Mouse (Mus musculus) kidney, postnatal 14 days (tissue): ENCODE results near the gene Fcho1.
"Not testable (repeated sequence)": the region's sequence is repeated elsewhere in the genome, so short reads cannot be mapped to it uniquely, and the experiment has no call there.

Experiments
- DNase-seq: peaks from one replicate; pipeline ENCODE4 v3.0.0; 2022; ENCODE audit warnings: mixed read lengths

Gene Fcho1

DNA sequence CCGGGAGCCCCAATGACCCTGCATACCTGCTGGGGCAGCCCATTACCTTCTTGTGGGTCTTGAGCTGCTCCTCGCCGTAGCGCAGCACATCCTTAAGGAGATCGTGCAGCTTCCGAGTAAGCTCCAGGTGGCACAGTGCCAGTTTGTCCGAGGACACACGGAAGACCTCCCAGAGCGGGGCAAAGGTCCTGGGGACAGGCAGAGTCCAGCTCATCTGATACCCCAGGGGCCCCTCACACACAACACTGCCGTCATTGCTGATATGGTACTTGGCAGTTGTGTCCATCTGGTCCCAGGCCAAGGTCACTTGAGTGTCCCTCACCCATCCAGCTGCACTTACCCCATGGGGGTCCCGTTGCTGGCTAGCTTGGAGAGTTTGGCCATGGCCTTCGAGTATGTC lies 8.4 kb downstream of the Fcho1 start:
- no peak for DNase-seq

DNA sequence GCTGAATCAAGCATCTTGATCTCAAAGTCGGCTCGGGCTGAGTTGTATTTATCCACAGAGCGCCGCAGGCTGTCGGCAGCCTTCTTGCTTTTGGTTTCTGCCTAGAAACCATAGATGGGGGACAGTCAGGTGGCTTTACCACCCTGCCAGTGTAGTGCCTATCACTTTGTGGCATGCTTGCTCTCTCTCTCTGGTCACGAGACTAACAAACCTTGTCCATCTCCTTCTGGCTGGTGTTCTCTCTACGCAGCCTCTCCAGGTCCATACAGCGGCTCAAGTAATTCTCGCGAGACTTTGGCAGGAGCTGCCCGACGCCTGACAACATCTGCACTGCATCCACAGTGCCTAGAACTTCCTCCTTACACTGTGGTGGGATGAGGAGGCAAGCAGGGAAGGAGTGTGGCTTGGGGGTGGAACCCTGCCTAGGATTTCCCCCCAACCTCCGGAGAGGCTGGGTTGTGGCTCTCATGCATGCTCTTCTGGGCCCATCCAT lies 8.9 kb downstream of the Fcho1 start:
- DNase-seq = no peak

DNA sequence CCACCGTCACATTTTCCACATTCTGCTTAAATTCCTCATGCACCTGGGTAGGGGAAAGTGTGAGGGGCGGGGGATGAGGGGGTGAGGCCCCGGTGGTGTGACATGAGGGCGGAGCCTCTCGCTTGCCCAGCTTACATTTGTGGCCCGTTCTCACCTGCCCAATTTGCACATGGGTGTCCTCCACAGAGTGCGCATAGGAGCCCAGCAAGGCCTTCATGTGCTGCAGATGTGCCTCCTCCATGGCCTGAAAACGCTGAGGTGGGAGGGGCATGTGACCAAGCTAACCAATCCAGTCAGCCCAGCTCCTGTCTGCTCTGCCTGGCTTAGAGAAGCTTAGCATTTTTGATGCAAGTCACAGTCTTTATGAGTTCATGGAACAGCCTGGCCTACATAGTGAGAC lies 10.0 kb downstream of the Fcho1 start:
- no peak for DNase-seq

DNA sequence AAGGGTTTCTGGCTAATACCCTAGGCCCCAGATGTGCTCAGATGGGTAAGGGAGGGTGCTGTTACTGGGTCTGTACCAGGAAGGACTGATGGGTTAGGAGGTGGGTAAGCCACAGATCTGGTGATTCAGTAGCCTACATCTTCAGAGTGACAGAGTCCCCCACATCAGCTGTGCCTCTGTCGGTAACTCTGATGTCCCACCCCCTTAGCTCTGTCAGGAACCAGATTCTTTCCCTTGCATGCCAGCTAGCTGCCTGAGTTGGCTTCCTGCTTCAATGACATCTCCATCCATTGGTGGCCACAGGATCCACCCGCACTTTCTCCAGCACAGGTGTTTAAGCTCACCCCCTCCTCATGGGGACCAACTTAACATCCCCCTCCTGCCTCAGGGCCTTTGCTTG lies 13.9 kb downstream of the Fcho1 start:
- no peak for DNase-seq

DNA sequence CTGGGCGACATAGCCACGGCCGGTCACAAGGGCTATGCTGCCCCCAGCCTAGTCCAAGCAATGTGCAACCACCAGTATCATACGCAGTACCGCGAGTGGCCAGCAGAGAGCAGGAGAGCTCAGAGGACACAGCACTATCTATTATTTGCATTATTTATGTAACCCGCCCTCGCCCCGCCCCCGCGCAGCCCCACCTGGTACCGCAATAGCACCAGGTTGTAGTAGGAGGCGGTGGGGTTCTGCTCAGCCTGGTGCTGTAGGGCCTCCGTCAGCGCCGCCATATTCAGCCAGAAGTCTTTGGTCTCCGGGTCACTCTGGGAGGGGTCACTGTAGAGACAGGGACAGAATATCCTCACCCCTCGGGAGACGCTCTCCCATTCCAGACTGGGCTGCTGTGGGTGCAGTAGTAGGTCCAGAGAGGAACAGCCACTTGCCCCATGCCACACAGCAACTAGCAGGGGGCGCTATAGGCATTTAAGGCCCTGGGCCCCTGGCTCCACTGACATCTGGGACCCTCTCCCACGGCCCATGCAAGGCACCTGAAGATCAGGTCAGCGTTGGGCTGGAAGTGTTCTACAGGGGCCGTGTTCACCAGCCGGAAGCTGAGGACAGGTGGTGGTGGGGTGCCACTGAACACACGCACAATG lies 15.6 kb downstream of the Fcho1 start:
- peak; percentile 85 for DNase-seq

DNA sequence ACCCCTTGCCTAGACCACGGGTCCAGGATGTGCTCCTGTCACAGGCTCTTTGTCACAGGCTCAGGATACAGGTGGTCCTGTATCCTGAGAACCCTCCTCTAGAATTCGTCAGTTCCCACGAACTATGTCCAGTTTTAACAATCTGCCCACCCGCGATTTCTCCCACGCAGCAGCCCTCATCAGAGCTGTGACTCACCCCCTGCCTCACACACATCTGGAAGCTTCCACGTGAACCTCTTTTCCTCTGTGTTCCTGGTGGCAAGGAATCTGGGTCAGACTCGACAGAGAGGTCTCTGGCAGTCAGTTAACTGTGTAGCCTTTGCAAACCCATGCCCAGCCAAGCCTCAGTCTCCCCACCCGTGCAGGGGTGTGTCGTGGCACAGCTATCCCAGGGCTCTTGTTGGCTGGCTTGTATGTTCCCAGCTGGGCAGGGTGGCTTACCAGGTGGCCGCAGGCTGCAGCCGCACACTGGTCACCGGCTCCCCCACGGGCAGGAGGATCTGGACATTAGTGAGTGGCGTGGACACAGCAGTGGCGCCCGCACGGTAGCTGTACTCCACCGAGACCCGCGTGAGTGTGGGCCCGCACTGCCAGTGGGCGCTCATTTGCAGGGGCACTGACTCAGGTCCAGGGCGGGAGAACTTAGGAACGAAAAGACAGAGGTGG lies 16.2 kb downstream of the Fcho1 start:
- no peak for DNase-seq

DNA sequence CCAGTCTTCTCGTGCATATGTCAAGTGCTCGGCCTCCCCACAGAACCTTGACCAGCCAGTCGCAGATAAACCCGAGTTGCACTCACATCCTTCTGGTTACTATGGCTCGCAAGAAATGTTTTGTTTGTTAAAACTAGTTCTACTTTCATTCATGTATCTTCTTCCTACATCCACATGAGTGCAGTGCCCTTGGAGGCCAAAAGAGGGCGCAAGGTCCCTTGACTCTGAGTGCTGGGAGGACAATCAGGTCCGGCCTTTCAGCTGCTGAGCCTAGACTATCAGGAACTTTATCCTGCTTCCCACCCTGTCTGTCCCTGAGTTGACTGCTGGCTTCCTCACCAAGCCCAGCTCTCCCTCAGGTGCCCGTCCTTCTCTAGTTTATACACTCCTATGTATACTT lies 17.6 kb downstream of the Fcho1 start:
- peak; percentile 41 for DNase-seq

DNA sequence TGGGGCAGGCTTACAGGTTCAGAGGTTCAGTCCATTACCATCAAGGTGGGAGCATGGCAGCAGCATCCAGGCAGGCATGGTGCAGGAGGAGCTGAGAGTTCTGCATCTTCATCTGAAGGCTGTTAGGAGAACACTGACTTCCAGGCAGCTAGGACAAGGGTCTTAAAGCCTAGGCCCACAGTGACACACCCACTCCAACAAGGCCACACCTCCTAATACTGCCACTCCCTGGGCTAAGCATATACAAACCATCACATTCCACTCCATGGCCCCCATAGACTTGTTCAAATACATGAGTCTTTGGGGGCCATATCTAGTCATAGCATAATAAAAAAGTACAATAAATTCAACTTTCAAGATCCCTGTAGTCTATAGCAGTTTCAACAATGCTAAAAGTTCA lies 22.1 kb downstream of the Fcho1 start:
- not testable (repeated sequence) for DNase-seq

DNA sequence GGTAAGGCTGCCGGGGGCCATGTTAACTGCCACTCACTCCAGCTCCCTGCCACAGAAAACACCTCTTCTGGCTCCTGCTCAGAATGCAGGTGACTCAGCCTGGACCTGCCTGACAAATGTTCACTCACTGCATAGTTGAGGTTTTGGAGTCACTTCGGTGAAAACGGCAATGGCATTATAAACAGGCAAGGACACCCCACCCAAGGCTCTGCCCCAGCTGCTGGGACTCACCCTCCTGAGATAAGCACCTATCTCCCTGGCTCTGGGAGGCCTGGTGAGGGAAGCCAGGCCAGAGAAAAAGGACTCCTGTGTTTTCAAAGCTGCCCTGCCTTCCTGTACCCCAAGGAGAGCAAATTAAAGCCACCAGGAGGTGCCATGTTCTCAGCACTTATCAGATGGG lies 22.6 kb downstream of the Fcho1 start:
- no peak for DNase-seq

DNA sequence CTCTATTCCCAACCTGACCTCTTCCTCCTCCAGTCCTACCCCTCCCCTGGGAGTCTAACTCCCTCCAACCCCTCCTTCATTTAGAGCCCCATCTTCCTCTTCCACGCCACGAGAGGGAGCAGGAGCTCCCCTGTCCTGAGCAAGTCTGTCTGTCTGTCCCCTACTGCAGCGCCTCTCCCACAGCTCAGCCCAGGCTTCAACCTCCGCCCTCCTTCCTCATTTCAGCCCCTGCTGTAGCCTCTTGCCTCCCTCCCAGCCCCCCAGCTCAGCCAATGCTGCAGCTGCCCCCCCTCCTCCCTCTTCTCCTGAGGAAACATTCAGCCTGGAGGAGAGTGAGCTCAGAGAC lies 23.5 kb downstream of the Fcho1 start:
- DNase-seq = no peak

DNA sequence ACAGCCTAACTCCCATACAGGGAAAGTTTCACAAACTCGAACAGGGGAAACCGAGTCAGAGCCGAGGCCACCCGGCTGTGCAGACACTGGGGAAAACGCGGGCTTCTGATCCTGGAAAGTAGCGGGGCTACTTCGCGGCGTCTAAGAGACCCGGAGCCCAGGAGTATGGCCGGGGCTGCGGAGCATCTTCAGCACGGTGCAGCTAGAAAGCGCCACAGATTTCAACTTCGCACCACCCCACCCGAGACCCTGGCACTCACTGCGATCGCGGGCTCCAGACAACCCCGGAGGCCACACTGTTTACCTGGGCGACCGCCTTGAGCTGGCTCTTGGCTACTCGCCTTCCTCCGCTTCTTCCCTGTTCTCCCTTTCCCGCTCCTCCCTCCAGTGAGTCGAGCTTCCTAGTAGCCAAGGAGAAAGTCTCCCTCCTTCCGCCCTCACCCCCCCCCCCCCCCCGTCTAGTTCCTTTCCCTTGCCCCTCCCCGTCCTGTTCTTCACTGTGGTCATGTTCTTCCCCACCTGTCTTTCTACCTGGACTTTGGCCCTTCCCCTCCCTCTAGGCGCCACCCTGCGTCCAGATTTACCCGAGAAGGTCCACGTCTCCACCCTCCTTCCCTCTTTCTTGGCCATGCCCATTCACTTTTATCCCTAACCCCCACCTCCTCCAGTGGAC lies 24.0 kb downstream of the Fcho1 start, which contains the start of gene B3gnt3:
Gene B3gnt3, minus strand, starts transcription at position 376 of the 673 bp plus-strand sequence.
- DNase-seq = no peak

DNA sequence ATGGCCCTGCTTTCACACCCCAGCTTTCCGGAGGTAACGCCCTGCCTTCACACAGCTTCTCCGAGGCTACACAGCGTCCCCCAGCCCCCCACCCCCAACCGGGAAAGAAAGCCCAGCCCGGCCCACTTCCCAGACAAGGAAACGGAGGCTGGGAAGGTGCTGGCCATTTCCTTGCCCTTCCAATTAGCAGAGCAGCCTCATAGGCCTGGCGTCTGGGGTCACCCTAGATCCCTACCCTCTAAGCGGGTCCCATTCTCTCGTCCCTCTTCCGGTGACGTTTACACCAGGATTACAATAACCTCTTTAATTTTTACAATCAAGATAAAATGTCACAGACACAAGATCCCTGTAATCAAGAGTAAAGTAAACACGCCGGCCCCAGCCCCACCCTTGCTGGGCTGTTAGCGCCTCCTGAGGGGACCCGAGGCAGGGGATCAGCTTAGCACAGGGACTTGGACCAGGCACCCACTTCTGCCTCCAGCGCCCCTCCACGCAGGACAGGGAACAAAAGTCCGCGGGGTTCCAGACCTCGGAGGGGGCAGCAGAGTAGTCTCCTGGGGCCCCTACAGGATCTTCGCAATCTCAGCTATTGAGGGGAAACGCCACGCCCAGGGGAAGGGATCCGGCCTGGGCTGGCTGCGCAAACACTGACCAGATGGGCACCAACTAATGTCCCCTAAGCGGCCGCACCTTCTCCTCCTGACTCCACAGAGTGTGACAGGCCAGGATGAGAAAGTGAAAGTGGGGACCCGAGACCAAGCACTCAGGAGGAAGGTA lies 24.8 kb downstream of the Fcho1 start:
- DNase-seq = peak; percentile 53

DNA sequence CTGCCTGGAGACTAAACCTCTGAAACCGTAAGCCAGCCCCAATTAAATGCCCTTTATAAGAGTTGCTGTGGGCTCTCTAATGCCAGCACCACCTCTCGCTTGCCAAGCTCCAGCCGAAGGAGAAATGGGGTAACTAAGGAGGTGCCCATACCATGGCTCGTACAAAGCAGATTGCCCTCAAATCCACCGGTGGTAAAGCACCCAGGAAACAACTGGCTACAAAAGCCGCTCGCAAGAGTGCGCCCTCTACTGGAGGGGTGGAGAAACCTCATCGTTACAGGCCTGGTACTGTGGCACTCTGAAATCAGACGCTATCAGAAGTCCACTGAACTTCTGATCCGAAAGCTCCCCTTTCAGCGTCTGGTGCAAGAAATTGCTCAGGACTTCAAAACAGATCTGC lies 30.1 kb downstream of the Fcho1 start:
- DNase-seq = not testable (repeated sequence)

DNA sequence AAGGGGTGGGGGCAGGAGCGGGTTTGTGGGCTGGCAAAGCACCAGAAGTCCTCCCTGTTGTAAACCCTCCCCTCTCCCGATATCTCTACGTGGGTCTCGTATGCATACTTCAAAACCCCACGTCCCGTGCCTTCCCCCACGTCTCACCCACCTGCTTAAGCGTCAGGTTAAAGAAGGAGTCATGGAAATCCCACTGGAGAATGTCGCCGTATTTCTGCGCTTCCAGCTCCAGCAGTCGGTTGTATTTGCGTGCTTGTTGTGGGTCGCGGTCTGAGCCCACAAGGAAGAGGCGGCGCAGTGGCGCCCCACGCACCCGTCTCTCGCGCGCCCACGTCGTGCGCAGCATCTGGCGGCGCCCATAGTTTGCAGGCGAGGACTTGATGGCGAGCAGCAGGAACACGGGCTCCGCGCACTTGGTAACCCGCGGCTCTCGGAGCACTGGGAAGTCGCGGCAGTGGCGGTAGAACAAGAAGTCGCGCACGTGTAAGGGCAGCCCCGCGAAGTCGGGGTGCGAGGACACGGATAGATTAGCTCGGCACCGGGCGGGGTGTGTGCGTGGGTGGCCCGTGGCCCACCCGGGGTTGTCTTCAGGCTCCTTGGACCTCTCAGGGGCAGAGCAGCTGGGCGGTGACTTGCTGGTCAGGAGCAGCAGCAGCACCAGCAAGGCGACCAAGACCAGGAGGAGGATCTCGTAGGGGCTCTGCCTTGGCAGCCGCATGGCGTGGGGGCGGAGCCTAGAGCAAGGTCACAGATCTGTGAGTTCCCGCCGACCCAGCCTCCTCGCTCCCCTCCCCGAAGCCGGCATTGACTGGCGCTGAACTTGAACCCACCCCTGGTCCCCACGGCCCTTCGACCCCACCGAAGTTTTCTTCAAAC lies 32.1 kb downstream of the Fcho1 start:
- DNase-seq = no peak

DNA sequence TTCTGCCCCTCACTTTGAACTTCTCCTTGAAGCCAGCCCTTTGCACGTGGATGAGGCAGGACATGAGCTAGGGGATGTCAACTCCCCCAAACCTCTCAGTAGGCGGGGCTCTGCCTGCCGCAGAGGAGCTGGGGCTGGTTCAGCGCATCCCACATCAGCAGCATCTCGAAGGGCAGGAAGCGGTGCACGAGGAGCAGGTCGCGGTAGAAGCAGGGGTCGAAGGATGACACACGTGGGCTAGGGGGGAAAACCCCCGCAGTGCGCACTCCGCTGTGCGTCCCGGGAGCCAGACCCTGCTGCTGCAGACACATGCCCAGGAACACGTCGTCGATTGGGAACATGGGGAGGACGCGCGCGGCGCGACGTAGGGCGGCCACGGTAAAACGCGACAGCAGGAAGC lies 33.0 kb downstream of the Fcho1 start:
- no peak for DNase-seq

DNA sequence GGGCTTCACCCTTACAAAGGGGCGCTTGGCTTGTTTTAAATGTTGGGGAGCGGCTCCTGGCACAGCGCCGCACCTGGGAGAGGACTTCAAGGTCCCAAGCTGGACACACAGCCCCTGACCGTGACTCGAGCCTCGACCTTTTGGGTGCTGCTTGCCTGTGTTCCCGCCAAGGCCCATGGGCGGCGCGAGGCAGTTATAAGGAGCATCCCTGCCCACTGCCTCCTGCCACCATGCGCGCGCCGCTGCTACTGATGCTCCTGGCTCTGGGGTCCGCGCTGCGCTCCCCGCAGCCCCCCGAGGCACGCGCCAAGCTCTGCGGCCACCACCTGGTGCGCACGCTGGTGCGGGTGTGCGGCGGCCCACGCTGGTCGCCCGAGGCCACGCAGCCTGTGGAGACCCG lies 36.5 kb downstream of the Fcho1 start, which contains the start of gene Insl3:
Gene Insl3, plus strand, starts transcription at position 187 of the 400 bp plus-strand sequence.
- DNase-seq = no peak

DNA sequence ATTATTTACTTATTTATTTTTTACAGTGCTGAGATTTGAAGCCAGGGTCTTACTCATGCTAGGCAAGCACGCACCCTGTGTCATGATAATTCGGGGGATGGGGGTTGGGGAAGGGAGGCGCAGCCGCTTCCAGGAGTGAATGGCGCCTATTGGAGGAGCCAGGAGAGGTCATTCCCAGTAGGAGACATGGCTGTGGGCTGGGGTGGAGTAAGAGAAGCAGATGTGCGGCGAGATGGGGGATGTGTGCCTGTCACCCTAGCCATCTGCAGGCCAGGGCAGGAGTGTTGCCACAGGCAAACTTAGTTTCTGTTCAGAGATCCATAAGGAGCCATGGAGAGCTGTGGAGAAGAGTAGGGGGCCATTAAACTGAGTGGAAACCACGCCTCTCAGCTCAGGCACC lies 37.9 kb downstream of the Fcho1 start:
- no peak for DNase-seq

DNA sequence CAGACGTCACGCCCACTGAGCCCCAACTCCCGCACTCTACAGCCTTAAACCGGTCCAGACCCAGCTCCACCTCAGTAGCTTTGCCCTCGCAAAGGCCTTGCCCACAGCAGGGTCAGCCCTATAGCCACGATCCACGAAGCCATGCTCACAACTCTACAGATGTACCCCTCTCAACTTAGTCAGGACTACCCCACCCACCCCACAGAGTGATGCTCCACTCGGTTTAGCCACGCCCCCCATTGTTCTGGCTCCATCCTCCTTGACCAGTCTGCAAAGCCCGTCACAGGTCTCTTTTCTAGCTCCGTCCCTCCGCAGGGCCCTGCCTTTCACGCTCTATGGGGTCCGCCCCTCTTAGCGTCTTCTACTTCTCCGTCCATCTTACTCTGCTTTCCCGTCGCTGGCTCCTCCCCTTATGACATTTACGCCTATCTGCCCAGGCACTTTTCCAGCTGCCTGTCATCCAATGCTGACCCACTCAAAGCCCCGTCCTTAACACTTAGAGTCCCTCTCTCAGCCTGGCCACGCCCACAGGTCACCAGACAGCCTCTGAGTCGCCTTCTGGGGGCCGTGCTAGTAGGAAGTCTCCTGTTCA lies 39.3 kb downstream of the Fcho1 start:
- DNase-seq = peak; percentile 40

DNA sequence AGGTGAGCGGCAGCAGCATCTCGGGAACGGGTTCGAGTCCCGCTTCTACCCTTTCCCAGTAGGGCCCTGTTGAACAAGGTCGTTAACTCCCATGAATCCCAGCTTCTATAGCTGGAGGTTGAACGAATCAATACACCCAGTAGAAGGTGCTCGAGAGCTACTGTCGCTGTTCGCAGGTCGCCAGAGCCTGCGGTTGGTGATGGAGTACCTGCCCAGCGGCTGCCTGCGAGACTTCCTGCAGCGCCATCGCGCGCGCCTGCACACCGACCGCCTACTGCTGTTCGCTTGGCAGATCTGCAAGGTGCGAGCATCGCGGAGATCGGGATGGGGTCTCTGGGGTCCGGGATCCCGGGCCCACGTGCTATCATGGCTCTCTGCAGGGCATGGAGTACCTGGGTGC lies 39.9 kb downstream of the Fcho1 start:
- DNase-seq = no peak

DNA sequence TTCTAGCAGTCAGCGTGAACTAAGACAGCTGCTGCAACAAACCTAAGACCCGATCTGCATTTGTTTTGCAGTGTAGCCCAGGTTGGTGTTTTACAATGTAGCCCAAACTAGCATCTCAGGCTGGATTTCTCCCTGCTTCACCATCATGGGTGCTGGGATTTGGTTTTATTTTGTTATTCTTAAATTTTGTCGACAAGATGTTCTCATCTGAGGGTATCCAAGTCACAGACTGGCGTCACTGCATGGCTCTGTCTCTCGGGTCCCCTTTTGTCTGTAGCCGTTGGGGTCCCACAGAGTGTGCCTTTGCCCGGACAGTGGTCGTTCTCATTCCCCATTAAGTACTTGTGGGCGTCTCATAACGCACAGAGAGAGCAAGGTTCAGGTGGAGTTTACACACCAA lies 40.8 kb downstream of the Fcho1 start:
- DNase-seq = no peak

DNA sequence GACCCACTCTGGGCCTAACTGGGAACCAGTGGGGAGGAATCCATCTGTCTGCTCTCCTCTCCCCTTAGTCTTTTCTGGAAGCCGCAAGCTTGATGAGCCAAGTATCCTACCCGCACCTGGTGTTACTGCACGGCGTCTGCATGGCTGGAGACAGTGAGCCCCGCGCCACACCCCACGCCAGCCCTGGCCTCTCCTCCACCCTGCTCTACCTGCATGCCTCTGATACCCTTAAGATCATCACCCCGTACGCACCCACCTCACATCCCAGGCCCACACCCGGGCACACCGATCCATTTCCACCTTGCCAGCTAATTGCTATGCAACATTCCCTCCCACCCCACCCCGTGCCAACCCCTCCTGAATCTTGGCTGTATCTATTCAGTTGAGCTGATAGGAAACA lies 42.7 kb downstream of the Fcho1 start:
- DNase-seq = no peak

DNA sequence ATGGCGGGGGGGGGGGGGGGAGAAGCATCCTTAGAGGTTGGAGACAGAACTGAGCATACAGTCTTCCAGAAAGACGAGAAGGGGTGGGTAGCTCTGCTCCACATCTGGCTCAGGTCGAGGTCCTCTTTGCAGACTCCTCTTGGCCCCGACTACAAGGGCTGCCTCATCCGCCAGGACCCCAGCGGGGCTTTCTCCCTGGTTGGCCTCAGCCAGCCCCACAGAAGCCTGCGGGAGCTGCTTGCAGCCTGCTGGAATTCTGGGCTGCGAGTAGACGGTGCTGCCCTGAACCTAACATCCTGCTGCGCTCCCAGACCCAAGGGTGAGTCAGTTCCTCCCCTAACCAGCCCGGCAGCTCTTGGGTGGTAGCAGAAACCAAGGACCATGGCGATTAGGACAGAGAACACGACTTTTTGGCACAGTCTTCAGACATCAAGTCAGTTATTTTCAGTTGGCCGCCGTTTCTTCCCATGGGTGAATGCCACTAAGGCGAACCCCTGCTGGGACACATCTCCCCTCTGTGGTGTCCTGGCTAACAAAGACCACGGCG lies 44.1 kb downstream of the Fcho1 start:
- DNase-seq = no peak
